Mouse (Mus musculus): ENCODE measurements at regions not wholly inside any gene's neighbourhood (a gene's known extent, or its start where the extent isn't known, plus 50 kb on each side); places are given as distances from the start of the nearest gene placed in this dataset.

DNA sequence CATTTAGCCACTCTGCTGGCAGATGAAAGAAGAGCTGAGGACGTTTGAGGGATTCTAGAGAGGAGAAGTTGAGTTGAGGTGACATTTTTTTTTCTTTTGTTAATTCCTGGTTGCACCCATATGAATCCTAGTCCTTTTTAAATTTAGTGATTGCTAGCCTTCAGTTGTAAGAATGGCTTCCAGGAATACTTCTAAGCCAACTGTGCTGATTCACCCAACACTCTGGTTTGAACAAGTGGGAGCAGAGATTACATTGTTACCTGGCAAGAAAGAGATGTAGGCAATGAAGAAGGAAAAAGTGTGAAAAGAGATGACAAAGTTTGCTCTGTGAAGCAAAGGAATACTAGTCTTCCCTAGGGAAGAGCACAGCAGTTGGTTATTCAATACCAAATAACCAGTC is 261.1 kb upstream of the Kcnq5 start:
- CTCF ChIA-PET, result no interaction called here

DNA sequence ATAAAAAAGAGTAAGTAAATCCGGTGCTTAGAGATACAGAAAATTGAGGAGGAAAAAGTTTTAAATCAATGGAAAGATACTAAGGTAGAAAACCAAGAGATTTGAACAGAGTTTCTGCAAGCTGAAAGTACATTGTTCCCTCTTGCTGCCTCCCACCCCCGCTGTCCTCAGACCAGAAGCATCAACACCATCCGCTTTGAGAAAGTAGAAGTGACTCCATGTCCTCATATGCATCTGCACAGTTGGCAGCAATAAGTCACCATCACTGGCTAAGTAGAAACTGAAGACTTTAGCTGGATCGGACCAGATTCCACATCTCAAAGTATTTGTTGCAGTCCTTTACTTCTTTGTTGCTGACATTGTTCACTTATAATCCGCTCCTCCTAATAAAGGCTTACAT is 250.1 kb upstream of the Kcnq5 start:
- CTCF ChIA-PET, result no interaction called here

DNA sequence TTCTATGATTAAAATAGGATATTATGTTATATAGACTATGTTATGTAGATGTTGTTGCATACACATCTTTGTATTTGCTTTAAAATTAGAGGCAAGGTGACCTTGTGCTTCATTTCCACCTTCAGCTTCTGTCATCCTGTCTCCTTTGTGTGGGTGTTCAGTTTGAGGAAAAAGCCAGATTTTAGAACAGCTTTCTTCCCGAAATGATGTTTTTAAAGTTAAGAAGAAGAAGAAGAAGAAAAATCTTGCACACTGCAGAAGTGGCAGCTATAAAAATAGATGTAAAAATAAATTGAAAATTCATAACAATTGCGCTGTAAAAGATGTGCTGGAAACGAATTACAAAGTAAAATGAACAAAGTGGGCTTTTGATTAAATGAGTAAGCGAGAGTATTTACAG is 249.5 kb upstream of the Kcnq5 start:
- CTCF ChIA-PET, result interaction anchor here (0.5 to 0.6 kb wide), 2 partner anchors 59 to 347 kb away, joined by 4 to 8 read pairs; no protein-coding TSS in a partner anchor

DNA sequence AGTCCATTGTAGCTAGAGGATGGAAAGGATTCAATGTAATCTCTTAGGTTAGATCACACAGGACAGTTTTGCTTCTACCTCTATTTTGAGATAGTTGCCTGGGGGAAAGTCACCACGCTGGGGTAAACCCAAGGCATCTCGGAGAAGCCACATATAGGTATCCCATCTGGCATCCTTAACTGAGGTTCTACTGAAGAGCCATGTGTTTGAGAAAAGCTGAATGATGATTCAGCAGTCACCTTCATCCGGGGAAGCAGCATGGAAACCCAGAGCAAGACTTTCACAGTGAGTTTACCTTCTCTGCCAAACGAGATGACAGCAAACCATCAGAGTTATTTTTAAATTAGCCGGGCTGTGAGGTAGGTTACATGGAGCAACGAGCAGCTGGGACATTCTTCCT is 248.9 kb upstream of the Kcnq5 start:
- CTCF ChIA-PET, result interaction anchor here (0.5 to 0.6 kb wide), 2 partner anchors 59 to 347 kb away, joined by 4 to 8 read pairs; no protein-coding TSS in a partner anchor

DNA sequence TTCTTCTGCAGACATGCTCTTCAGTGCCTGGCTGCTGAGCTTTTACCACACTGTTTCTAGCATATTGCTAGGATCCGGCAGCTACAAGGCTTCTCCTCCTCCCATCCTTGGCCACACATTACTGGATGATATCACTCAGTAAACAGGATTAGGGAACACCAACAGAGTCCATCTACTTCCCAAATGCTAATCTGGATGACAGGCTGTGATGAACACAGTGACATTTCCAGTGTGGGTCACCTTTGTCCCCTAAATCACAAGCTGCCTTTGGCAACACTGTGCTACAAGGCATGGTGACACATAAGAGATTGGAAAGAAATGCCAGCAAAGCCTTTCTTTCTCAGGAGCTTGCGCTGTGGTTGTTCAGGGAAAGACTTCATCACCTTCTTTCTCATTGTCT is 246.5 kb upstream of the Kcnq5 start:
- CTCF ChIA-PET, result no interaction called here

DNA sequence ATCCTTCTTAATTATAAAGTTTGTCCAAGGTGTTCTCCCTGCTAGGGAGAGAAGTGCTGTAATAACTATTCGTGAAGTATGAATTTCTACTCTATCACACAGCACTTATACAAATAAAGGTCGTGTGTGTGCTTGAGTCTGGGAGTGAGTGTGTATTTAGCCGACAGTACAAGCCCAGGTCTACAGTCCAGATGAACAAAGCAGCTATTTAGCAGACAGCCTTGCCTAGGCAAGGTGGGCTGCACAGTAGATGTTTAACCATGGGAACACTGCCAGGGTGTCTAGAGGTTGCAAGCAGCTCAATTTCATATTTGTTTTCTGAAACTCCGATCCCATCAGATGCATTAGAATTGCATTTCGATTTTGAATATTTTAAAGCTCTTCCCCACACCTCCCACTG is 245.2 kb upstream of the Kcnq5 start:
- CTCF ChIA-PET, result no interaction called here

DNA sequence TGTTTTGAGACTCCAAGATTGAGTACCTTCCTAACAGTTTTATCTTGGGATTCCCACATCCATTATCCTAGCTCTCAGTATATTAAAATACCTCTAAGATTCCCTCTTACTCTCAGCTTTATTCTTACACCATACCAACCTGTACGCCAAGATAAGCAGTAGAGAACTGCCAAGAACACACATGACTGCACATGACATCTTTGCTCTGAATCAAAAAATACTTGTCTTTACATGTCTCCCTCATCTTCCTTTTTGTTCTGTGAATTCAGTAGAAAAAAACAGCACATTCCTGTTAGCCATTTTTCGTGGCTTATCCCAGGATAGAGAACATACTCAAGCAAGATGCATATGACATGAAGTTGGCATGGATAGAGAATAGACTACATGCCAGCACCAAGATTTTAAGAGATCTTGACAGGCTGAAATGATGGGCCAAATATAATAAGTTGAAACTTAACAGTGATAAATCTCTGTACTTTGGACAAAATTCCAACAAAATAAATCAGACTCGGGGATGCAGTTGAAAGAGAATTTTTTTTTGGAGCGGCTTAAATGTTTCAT is 206.0 kb upstream of the Kcnq5 start:
- CTCF ChIA-PET, result no interaction called here

DNA sequence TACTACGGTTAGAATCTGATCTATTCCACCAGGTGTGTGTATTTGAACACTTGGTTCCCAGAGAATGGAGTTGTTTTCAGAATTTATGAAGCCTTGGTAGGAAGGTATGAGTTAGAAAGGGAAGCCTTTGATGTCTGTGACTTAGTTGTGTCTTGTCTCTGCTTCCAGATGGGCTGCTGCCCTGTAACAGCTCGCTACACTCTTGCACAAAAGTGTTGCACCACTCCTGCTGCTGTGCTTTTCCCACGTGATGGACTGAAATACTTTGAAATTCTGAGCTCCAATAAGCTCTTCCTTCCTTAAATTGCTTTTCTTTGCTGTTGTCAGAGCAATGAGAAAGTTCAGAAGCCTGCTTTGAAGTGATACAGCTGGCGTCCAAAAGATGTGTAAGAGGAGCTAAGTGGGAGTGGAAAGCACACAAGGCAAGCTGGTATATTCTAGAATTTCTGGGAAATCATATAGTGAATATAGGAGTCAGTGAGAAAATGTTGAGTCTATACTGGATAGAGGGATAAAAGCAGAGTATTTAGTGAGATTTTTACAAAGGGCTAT is 174.9 kb upstream of the Kcnq5 start:
- CTCF ChIA-PET, result no interaction called here

DNA sequence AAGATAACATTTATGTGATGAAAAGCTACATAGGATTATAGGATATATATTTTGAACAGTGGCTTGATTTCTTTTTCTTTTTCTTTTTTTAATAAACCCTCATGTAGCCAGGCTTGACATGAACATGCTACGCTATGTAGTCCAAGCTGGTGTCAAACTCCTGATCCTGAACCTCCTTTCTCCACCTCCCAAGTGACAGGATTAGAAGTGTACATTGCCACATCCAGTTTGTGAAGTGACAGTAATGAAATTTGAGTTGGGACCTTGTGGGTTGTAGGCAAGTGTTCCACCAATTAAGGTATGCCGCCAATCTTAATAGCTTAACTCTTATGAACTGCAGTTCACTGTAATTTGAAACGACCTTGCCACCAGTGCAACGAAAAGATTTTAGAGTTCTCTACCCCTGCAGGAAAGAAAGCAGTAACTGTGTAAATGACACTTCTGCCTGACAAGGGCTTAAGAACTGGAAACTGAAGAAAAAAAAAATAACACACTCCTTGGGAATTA is 156.6 kb upstream of the Kcnq5 start:
- CTCF ChIA-PET, result no interaction called here

DNA sequence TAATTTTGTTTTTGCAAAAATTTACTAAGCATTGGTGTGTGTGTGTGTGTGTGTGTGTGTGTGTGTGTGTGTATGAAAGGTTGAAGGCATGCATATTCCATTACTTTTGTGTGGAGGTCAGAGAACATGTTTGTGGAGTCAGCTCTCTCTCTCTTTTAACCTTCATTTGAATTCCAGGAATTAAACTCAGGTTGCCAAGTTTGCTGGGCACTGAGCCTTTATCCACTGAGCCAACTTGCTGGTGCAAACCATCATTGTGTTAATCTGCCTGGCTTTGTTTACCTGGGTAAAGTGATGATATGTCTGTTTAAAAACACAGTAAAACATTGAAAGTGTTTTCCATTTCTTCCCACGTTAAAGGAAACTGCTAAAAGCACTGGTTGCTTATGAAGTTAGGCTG is 154.7 kb upstream of the Kcnq5 start:
- CTCF ChIA-PET, result no interaction called here

DNA sequence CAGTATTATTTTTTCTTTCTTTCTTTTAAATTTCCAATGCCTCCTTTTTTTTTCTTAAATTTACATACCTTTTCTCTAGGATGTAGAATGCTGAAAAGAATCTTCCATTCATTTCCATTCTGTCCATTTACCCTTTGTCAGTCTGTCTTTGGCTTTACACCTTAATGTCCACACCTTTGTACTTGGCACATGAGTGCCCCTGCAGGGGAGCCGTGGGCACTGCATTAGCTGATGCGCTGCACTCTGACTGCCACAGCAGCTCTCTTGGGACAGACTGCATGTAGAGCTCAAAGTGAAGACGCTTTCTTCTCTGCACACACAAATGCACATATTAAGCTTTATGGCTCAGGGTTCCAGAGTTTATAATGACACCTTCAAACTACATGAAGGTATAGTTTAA is 143.8 kb upstream of the Kcnq5 start:
- CTCF ChIA-PET, result no interaction called here

DNA sequence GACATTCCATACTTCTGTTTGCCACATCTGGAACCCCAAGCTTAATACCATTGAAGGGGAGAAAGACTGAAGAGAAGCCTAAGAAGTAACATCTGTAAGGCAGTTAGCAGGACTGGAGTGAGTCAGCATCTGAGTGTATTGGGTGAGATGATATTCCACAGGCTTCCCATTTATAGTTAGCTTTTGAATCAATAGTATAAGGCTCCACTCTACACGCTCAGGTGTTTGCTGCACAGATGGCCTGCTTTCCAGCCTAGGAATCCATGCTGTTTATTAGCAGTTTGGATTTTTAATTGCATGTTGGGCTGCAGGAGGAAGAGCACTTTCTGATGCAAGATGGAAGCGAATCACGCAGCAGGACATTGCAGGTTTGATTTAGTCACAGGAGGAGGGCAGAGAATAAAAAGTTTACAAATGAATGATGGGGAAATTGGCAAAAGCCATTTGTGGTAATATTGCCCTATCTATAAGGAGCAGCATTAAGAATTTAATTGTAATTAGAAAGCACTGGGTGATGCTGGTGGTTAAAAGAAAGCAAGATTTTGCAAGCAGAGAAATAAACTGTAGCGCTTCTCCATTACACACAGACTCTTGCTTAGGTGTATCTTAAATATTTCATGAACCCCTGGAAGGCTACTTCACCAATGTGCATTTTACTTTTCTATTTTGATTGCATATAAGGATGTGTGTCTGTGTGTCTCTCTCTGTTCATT is 109.8 kb upstream of the Kcnq5 start:
- CTCF ChIA-PET, result no interaction called here

DNA sequence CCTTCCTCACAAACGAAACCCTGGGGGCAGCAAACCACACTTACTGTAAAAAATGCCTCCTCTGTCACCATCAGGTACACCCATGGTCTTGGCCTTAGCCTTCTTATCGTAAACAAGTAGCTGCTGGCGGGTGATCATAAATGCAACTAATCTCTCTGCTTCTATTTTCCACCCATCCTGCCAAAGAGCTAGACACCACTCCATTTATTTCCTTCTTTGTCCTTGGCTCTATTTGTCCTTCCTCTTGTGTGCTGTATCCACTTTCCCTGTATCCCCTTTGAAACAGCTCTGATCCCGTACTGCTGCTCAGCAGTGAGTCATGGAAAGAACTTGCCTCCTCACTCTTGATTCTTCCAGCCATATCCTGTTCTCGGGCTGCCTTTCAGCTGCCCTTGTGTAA is 108.3 kb upstream of the Kcnq5 start:
- CTCF ChIA-PET, result no interaction called here

Measured in spleen, embryonic (tissue).